Mouse (Mus musculus): ENCODE results near the gene Sltm. TPM values are rescaled to one million over a fixed set of nuclear protein-coding genes. Genes with fewer than 3 reads are reported as not detected.

Gene Sltm
- polyA plus RNA-seq, 1 experiment: 92.0 TPM

GRCm38 (mm10) chr9:70602186-70602845, 59.8 kb downstream of the Sltm start:
- Histone ChIP-seq H3K9ac (ENCODE audit: low read depth, poor library complexity, severe bottlenecking) (no peak overlapping the region), H3K36me3 (ENCODE audit: control insufficient read depth, insufficient read depth, low read length, poor library complexity, severe bottlenecking) (no peaks in the 10 kb centered on the region; the same call in 1 of the 2 replicates), H3K4me1 (ENCODE audit: control insufficient read depth, insufficient read depth, low read length) (no peaks in the 10 kb centered on the region), H3K9me3 (replicated peaks; ENCODE audit: control insufficient read depth, insufficient read depth, low read length, poor library complexity, severe bottlenecking) (no peaks in the 10 kb centered on the region), H3K27me3 (ENCODE audit: control insufficient read depth, insufficient read depth, low read length, poor library complexity, severe bottlenecking) (no peaks in the 10 kb centered on the region), H3K4me3 (ENCODE audit: low read depth, low read length) (no peak overlapping the region), H3K27ac (ENCODE audit: insufficient read depth, low read length) (no peak overlapping the region)
- TF ChIP-seq EP300 (IDR thresholded peaks at IDR 0.05; ENCODE audit: insufficient read depth, low read depth, low read length) (no peak), CTCF (IDR thresholded peaks at IDR 0.05; ENCODE audit: low read depth, low read length) (no peak), POLR2A (IDR thresholded peaks at IDR 0.05; ENCODE audit: insufficient read depth, low read length) (no peak)

- Histone ChIP-seq H3K4me1 (ENCODE audit: control insufficient read depth, insufficient read depth, low read length) (no peaks in the 10 kb centered on the region), H3K9me3 (replicated peaks; ENCODE audit: control insufficient read depth, insufficient read depth, low read length, poor library complexity, severe bottlenecking) (no peaks in the 10 kb centered on the region), H3K4me3 (ENCODE audit: low read depth, low read length) (no peak overlapping the region), H3K36me3 (ENCODE audit: control insufficient read depth, insufficient read depth, low read length, poor library complexity, severe bottlenecking) (no peaks in the 10 kb centered on the region; the same call in 1 of the 2 replicates), H3K27me3 (ENCODE audit: control insufficient read depth, insufficient read depth, low read length, poor library complexity, severe bottlenecking) (no peaks in the 10 kb centered on the region), H3K9ac (ENCODE audit: low read depth, poor library complexity, severe bottlenecking) (no peak overlapping the region), H3K27ac (ENCODE audit: insufficient read depth, low read length) (no peak overlapping the region)
- no peak for TF ChIP-seq POLR2A (IDR thresholded peaks at IDR 0.05; ENCODE audit: insufficient read depth, low read length)
- no peak for TF ChIP-seq CTCF (IDR thresholded peaks at IDR 0.05; ENCODE audit: low read depth, low read length)
- TF ChIP-seq EP300 (IDR thresholded peaks at IDR 0.05; ENCODE audit: insufficient read depth, low read depth, low read length): no peak
Observed at GRCm38 (mm10) chr9:70611026-70611673, 68.6 kb downstream of the Sltm start.

GRCm38 (mm10) chr9:70629711-70630110, 87.2 kb downstream of the Sltm start:
- no peaks in the 10 kb centered on the region for H3K9me3 ChIP-seq (replicated peaks; ENCODE audit: control insufficient read depth, insufficient read depth, low read length, poor library complexity, severe bottlenecking)
- TF ChIP-seq EP300 (IDR thresholded peaks at IDR 0.05; ENCODE audit: insufficient read depth, low read depth, low read length) (no peak), POLR2A (IDR thresholded peaks at IDR 0.05; ENCODE audit: insufficient read depth, low read length) (no peak), CTCF (IDR thresholded peaks at IDR 0.05; ENCODE audit: low read depth, low read length) (no peak)
- H3K27ac ChIP-seq (ENCODE audit: insufficient read depth, low read length): no peak overlapping the region
- H3K4me1 ChIP-seq (ENCODE audit: control insufficient read depth, insufficient read depth, low read length): no peaks in the 10 kb centered on the region
- no peaks in the 10 kb centered on the region for H3K36me3 ChIP-seq (ENCODE audit: control insufficient read depth, insufficient read depth, low read length, poor library complexity, severe bottlenecking)
- H3K4me3 ChIP-seq (ENCODE audit: low read depth, low read length): no peak overlapping the region
- H3K27me3 ChIP-seq (ENCODE audit: control insufficient read depth, insufficient read depth, low read length, poor library complexity, severe bottlenecking): no peaks in the 10 kb centered on the region
- no peak overlapping the region for H3K9ac ChIP-seq (ENCODE audit: low read depth, poor library complexity, severe bottlenecking)

- TF ChIP-seq POLR2A (IDR thresholded peaks at IDR 0.05; ENCODE audit: insufficient read depth, low read length) (no peak), CTCF (IDR thresholded peaks at IDR 0.05; ENCODE audit: low read depth, low read length) (no peak), EP300 (IDR thresholded peaks at IDR 0.05; ENCODE audit: insufficient read depth, low read depth, low read length) (no peak)
- Histone ChIP-seq H3K9me3 (replicated peaks; ENCODE audit: control insufficient read depth, insufficient read depth, low read length, poor library complexity, severe bottlenecking) (no peaks in the 10 kb centered on the region), H3K27me3 (ENCODE audit: control insufficient read depth, insufficient read depth, low read length, poor library complexity, severe bottlenecking) (no peaks in the 10 kb centered on the region), H3K9ac (ENCODE audit: low read depth, poor library complexity, severe bottlenecking) (no peak overlapping the region), H3K27ac (ENCODE audit: insufficient read depth, low read length) (no peak overlapping the region), H3K4me1 (ENCODE audit: control insufficient read depth, insufficient read depth, low read length) (no peaks in the 10 kb centered on the region), H3K4me3 (ENCODE audit: low read depth, low read length) (no peak overlapping the region), H3K36me3 (ENCODE audit: control insufficient read depth, insufficient read depth, low read length, poor library complexity, severe bottlenecking) (no peaks in the 10 kb centered on the region)
Observed at GRCm38 (mm10) chr9:70631665-70632064, 89.1 kb downstream of the Sltm start.

- no peak overlapping the region for H3K27ac ChIP-seq (ENCODE audit: insufficient read depth, low read length)
- no peaks in the 10 kb centered on the region for H3K27me3 ChIP-seq (ENCODE audit: control insufficient read depth, insufficient read depth, low read length, poor library complexity, severe bottlenecking)
- no peaks in the 10 kb centered on the region for H3K9me3 ChIP-seq (replicated peaks; ENCODE audit: control insufficient read depth, insufficient read depth, low read length, poor library complexity, severe bottlenecking)
- H3K4me3 ChIP-seq (ENCODE audit: low read depth, low read length): no peak overlapping the region
- H3K9ac ChIP-seq (ENCODE audit: low read depth, poor library complexity, severe bottlenecking): no peak overlapping the region
- TF ChIP-seq CTCF (IDR thresholded peaks at IDR 0.05; ENCODE audit: low read depth, low read length) (no peak), EP300 (IDR thresholded peaks at IDR 0.05; ENCODE audit: insufficient read depth, low read depth, low read length) (no peak), POLR2A (IDR thresholded peaks at IDR 0.05; ENCODE audit: insufficient read depth, low read length) (no peak)
- no peaks in the 10 kb centered on the region for H3K4me1 ChIP-seq (ENCODE audit: control insufficient read depth, insufficient read depth, low read length)
- no peaks in the 10 kb centered on the region for H3K36me3 ChIP-seq (ENCODE audit: control insufficient read depth, insufficient read depth, low read length, poor library complexity, severe bottlenecking)
Observed at GRCm38 (mm10) chr9:70636748-70637147, 94.2 kb downstream of the Sltm start.

Other genes starting within 250 kb of the Sltm start
- 259 and 260 TPM in 2 replicates for gene Ccnb2, start 121.2 kb upstream of the Sltm start, polyA plus RNA-seq (2011; ENCODE audit: insufficient read depth, insufficient read length, low read depth, missing spikeins)
- 54.3 and 55.4 TPM in 2 replicates for gene Rnf111, start 39.0 kb upstream of the Sltm start, polyA plus RNA-seq (2011; ENCODE audit: insufficient read depth, insufficient read length, low read depth, missing spikeins)
- gene Gm10642, start 113.5 kb downstream of the Sltm start, polyA plus RNA-seq (2011; ENCODE audit: insufficient read depth, insufficient read length, low read depth, missing spikeins): not detected in 2 replicates
- gene Mindy2, start 114.4 kb downstream of the Sltm start, polyA plus RNA-seq (2011; ENCODE audit: insufficient read depth, insufficient read length, low read depth, missing spikeins): 3.5 and 4.0 TPM in 2 replicates
- gene Adam10, start 136.2 kb downstream of the Sltm start, polyA plus RNA-seq (2011; ENCODE audit: insufficient read depth, insufficient read length, low read depth, missing spikeins): 31.4 and 34.8 TPM in 2 replicates

All from ES-Bruce4 (cell line).